Mouse (Mus musculus) embryonic facial prominence, embryonic 12.5 days (tissue): ENCODE data around the gene Lrp2. TPM values are rescaled to one million over a fixed set of nuclear protein-coding genes. Genes with fewer than 3 reads are reported as not detected.
A peak's percentile ranks its signal among the peaks of the same experiment; 100 is the strongest.

ENCODE experiments used
- ATAC-seq: fragments of 200-750 bp; cut with Nextera tagmentation; 2 replicates; pipeline ENCODE4 v1.8.0; 2017; ENCODE audit not compliant: insufficient number of reproducible peaks, insufficient read depth, low FRiP score, low TSS enrichment
- H3K27ac ChIP-seq: fragments of 300-500 bp; sonication (generic); 2 replicates; pipeline ENCODE4 v1.5.1; 2016; ENCODE audit warnings: mild to moderate bottlenecking
- H3K27me3 ChIP-seq: fragments of 300-500 bp; sonication (generic); 2 replicates; pipeline ENCODE4 v1.6.1; 2016; ENCODE audit warnings: mild to moderate bottlenecking, moderate library complexity
- H3K36me3 ChIP-seq: fragments of 300-500 bp; sonication (generic); 2 replicates; pipeline ENCODE4 v1.6.1; 2016; ENCODE audit warnings: mild to moderate bottlenecking
- H3K4me1 ChIP-seq: fragments of 300-500 bp; sonication (generic); 2 replicates; pipeline ENCODE4 v1.6.1; 2016
- H3K4me2 ChIP-seq: fragments of 300-500 bp; sonication (generic); replicated peaks from 2 replicates; pipeline ENCODE4 v1.6.1; 2016; ENCODE audit warnings: mild to moderate bottlenecking, moderate library complexity
- H3K4me3 ChIP-seq: fragments of 300-500 bp; sonication (generic); 2 replicates; pipeline ENCODE4 v1.5.1; 2016; ENCODE audit warnings: mild to moderate bottlenecking
- H3K9ac ChIP-seq: fragments of 300-500 bp; sonication (generic); 2 replicates; pipeline ENCODE4 v1.6.1; 2016; ENCODE audit warnings: mild to moderate bottlenecking, moderate library complexity
- H3K9me3 ChIP-seq: fragments of 300-500 bp; sonication (generic); 2 replicates; pipeline ENCODE4 v1.6.1; 2016; ENCODE audit warnings: mild to moderate bottlenecking, moderate library complexity
- WGBS: fragments of 180-500 bp; shearing (Covaris S2); methylation state at CpG from one replicate; pipeline ENCODE4 v1.1.7; 2016; 5-methylcytosine and 5-hydroxymethylcytosine counted together
- polyA plus RNA-seq: library from polyadenylated mRNA; unstranded; fragments of >200 nt; fragmentation: Nextera tagmentation; extraction: Ambion mirVana; gene quantifications from 2 replicates; pipeline ENCODE4 v1.2.1, GENCODE M21; 2016

Gene Lrp2
- polyA plus RNA-seq, 1 experiment from 2014 or later = 1.0 TPM

DNA sequence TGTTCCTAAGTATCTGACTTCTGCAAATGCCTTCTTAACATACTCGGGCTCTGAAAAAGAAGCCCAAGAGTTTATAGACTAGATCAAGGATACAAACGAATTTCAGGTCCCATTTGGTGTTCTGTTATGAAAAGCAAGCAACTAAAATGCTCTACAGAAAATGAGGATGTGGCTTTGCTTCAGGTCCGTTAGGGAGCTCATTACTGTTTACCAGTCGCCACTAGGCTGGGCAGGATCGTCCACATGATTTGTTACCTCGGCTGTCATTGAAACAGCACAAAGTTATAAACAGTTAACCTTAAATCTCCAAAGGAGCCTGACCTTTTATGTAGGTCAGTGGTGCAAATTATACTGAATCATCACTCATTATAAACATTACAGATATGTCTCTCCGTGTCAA, 29.2 kb downstream of the Lrp2 start:
- Histone ChIP-seq H3K4me3 (no peak overlapping the region), H3K4me2 (no peak overlapping the region), H3K9me3 (no peaks in the 10 kb centered on the region), H3K27me3 (no peaks in the 10 kb centered on the region), H3K36me3 (no peaks in the 10 kb centered on the region), H3K9ac (no peak overlapping the region), H3K27ac (no peak overlapping the region), H3K4me1 (no peaks in the 10 kb centered on the region)
- no peak for ATAC-seq
- 67% methylated on average over 7 of the region's 7 CpGs for WGBS

DNA sequence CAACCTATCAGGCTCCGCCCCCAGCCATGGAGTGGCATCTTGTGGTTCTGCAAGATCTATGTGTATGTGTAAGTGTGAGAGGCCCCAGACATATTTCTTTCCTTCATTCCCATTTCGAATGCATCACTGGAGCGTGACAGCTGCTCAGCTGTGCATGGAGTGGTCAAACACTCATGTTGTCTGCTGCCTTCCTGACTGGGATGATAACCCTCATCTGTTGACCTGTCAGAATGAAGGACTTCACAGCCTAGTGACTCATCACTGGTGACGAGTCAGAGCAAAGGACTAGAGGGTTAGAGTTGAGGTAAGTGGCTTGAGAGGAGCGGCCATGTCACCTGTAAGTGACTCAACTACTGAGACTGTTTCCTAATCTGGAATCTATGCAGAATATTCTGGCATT, 34.2 kb downstream of the Lrp2 start:
- Histone ChIP-seq H3K27me3 (no peaks in the 10 kb centered on the region), H3K4me3 (no peak overlapping the region), H3K4me1 (no peaks in the 10 kb centered on the region), H3K9ac (no peak overlapping the region), H3K36me3 (no peaks in the 10 kb centered on the region), H3K4me2 (no peak overlapping the region), H3K27ac (no peak overlapping the region), H3K9me3 (no peaks in the 10 kb centered on the region)
- 83% methylated on average over 5 of the region's 5 CpGs for WGBS
- no peak for ATAC-seq

DNA sequence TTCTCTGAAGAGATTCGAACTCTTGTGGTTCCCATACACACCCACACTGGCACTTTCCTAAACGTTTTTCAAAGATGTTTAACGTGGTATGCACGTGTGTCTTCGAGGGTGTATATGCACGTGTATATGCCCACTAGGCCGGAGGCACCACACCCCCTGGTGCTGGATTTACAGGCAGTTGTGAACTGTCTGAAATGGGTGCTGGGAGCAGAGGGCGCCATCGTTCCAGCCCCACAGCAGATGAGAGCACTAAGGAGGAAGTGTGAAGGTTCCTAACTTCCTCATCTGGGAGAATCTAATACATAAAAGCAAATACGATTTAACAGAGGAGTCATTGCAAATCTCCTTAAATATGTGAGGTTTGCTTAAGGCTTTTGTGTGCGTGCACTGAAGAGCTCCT, 39.0 kb downstream of the Lrp2 start:
- no peak overlapping the region for H3K4me2 ChIP-seq
- H3K27ac ChIP-seq = no peak overlapping the region
- no peaks in the 10 kb centered on the region for H3K4me1 ChIP-seq
- no peak overlapping the region for H3K4me3 ChIP-seq
- no peaks in the 10 kb centered on the region for H3K27me3 ChIP-seq
- no peak for ATAC-seq
- H3K36me3 ChIP-seq = no peaks in the 10 kb centered on the region
- no peak overlapping the region for H3K9ac ChIP-seq
- H3K9me3 ChIP-seq = no peaks in the 10 kb centered on the region
- WGBS = 81% methylated on average over 11 of the region's 11 CpGs

DNA sequence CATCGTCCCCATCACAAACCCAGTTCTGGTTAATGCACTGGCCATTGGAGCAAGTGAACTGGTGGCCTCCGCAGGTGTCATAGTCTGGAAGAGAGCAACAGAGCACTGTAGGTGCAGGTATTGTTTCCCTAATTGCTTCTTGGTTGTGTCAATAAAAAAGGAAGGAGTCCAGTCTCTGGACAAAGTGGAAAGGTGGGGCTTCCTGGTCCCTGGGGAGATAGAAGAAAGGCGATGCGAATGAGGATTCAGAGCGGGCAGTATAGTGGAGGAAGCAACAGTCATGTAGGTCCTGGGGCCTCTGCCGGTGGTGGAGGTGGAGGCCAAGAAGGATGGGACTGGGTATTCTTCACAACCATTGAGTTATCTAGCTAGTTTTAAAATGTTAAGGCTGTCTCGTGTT, 49.8 kb downstream of the Lrp2 start:
- Histone ChIP-seq H3K4me1 (peaks cover 6% of the 10 kb centered on the region; the same call in 1 of the 2 replicates), H3K4me3 (no peak overlapping the region), H3K36me3 (no peaks in the 10 kb centered on the region), H3K4me2 (no peak overlapping the region), H3K27ac (no peak overlapping the region), H3K9ac (no peak overlapping the region), H3K27me3 (no peaks in the 10 kb centered on the region), H3K9me3 (no peaks in the 10 kb centered on the region)
- no peak for ATAC-seq
- 76% methylated on average over 7 of the region's 7 CpGs for WGBS

DNA sequence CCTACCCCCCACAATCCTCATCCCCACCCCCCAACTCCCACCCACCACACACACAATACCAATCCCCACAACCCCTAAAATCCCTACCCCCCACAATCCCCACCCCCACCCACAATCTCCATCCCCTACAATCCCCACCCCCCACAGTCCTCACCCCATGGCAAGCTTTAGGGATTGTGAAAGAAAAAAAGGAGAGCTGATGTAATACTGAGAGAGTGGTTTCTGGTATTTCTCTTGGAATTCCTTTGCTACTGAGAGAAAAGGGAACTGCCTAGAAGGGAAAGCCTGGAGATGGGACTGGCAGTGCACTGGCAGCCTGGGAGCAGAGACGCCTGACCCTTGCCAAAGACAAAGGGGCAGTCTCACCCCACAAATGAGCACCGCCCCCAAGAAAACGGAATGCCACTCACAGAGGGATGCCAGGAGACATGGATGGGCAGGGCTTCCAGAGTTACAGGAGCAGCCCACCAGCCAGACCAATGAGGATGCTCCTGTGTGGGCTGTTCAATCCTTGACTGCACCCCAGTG, 54.3 kb downstream of the Lrp2 start:
- ATAC-seq = 0 out of 2 replicates have a peak, but pooled peaks have one; percentile 58
- H3K27me3 ChIP-seq = no peaks in the 10 kb centered on the region
- 17% methylated on average over 3 of the region's 3 CpGs for WGBS
- H3K36me3 ChIP-seq = no peaks in the 10 kb centered on the region
- H3K27ac ChIP-seq = no peak overlapping the region
- H3K9ac ChIP-seq = no peak overlapping the region
- no peaks in the 10 kb centered on the region for H3K9me3 ChIP-seq
- peaks cover 8% of the 10 kb centered on the region; the same call in 1 of the 2 replicates for H3K4me1 ChIP-seq
- no peak overlapping the region for H3K4me2 ChIP-seq
- no peak overlapping the region for H3K4me3 ChIP-seq

DNA sequence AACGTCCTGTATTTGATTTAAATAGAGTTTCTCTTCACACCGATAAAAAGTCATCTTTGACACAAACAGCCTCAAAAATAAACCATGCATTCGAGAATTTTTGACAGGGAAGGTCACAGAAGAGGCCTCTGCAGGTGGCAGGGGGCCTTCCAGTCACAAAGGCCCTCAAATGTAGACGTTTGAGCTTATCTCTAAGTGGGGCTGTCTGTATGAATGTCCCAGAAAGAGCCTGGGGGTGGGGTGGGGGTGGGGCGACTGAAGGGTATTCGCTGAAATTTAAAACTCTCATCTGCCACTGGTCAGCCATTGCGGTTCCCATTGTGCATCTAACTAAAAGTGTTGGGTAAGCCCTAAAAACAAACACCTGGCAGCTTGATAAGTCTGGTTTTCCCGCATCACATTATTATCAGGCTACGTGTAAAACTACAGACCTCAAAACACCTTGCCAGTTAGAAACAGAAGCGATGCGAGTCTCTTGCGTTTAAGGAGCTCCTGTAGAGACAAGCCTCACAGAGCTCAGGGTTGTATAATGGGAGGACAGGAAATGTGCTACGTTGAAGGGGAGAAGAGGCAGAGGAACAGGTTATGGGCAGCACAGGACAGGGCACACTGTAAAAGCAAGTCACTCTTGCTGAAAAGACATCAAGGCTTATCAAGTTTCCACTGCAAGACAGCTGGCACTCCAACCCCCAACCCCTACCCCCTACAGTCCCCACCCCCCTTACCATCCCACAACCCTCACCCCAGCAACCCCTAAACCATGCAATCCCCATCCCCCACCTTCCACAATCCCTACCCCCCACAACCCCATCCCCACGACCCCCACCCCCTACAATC, 55.0 kb downstream of the Lrp2 start:
- Histone ChIP-seq H3K27me3 (no peaks in the 10 kb centered on the region), H3K4me3 (no peak overlapping the region), H3K9ac (no peak overlapping the region), H3K4me1 (peaks cover 8% of the 10 kb centered on the region; the same call in 1 of the 2 replicates), H3K4me2 (no peak overlapping the region), H3K9me3 (no peaks in the 10 kb centered on the region), H3K27ac (no peak overlapping the region), H3K36me3 (no peaks in the 10 kb centered on the region)
- no peak for ATAC-seq
- WGBS = 8% methylated on average over 14 of the region's 14 CpGs

DNA sequence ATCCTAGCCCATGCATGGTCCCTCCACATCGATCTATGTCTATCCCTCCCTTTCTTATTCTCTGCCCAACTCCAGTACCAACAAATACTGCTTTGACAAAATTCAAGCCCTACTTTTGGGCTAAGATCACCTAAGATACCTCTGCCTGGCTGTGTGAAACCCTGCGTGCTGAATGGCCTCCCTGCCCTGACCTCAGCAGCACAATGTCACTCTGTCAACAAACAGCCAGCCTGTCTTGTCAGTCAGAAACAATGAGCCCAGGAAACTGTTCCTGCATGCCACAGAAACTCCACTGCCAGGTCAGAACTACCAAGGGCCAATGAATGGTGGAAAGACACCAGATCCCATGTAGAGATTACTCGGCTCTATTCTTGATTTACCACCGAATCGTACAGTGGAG, 55.7 kb downstream of the Lrp2 start:
- H3K4me2 ChIP-seq = no peak overlapping the region
- no peaks in the 10 kb centered on the region for H3K36me3 ChIP-seq
- no peak for ATAC-seq
- H3K9me3 ChIP-seq = no peaks in the 10 kb centered on the region
- H3K27ac ChIP-seq = no peak overlapping the region
- no peak overlapping the region for H3K4me3 ChIP-seq
- no peak overlapping the region for H3K9ac ChIP-seq
- WGBS = 43% methylated on average over 5 of the region's 5 CpGs
- peaks cover 8% of the 10 kb centered on the region; the same call in 1 of the 2 replicates for H3K4me1 ChIP-seq
- no peaks in the 10 kb centered on the region for H3K27me3 ChIP-seq

DNA sequence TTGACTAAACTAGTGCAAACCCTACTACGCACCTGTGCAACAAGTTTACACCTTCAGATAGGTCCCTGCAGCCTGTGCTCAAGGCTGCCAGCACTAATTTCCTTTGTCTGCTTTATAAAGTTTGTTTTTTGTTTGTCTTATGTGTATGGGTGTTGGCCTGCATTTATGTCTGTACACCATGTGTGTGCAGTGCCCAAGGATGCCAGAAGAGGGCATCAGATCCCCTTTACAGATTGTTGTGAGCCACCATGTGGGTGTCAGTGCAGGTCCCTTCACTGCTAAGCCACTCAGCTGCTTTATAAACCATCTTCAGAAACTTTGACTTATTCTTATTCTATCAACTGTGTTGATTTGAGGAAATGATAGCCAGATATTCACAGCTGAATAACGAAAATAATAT, 65.6 kb downstream of the Lrp2 start:
- no peak overlapping the region for H3K9ac ChIP-seq
- H3K9me3 ChIP-seq = no peaks in the 10 kb centered on the region
- WGBS = 91% methylated on average over 2 of the region's 2 CpGs
- H3K27ac ChIP-seq = no peak overlapping the region
- H3K4me1 ChIP-seq = no peaks in the 10 kb centered on the region
- no peak overlapping the region for H3K4me2 ChIP-seq
- ATAC-seq = no peak
- H3K36me3 ChIP-seq = no peaks in the 10 kb centered on the region
- no peak overlapping the region for H3K4me3 ChIP-seq
- H3K27me3 ChIP-seq = no peaks in the 10 kb centered on the region

DNA sequence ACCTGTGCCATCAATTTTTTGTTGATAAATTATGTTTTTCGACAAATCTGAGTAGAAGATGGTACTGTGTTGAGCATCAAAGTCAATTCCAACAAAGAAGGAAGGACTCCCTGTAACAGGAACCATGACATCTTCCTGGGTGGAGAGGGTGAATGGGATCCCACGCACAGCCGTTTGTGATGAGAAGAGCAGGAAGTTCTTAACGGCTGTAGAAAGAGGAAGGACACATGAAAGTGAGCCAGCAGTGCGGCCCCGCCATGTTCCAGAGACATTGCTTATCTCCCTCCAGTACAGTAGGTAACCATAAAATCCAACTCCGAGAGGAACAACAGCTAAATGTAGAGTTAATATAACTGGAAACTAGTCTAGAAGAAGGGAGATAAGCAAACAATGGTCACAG, 67.6 kb downstream of the Lrp2 start:
- H3K4me3 ChIP-seq = no peak overlapping the region
- no peak overlapping the region for H3K9ac ChIP-seq
- no peaks in the 10 kb centered on the region for H3K9me3 ChIP-seq
- no peak overlapping the region for H3K4me2 ChIP-seq
- H3K36me3 ChIP-seq = no peaks in the 10 kb centered on the region
- no peaks in the 10 kb centered on the region for H3K27me3 ChIP-seq
- no peak overlapping the region for H3K27ac ChIP-seq
- no peaks in the 10 kb centered on the region for H3K4me1 ChIP-seq
- no peak for ATAC-seq
- WGBS = 77% methylated on average over 7 of the region's 7 CpGs

DNA sequence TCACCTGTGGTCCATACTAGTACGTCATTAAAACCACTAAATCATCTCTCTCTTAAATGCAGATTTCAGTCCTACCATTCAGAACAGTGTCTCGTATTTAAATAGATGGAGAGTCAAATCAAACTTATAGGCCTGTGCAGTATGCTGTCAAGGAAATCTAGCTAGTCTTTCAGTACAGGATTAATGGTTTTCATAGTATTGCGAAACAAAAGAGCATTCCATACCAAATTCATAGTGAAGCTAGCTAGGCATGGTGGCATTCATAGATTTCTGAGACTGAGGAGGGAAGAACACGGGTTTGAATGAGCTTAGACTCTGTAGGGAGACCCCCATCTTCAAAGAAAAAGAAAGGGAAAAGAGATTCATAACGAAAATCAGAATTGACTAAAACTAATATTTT, 74.1 kb downstream of the Lrp2 start:
- 79% methylated on average over 5 of the region's 5 CpGs for WGBS
- Histone ChIP-seq H3K9ac (no peak overlapping the region), H3K4me1 (no peaks in the 10 kb centered on the region), H3K4me2 (no peak overlapping the region), H3K36me3 (no peaks in the 10 kb centered on the region), H3K4me3 (no peak overlapping the region), H3K27ac (no peak overlapping the region), H3K27me3 (no peaks in the 10 kb centered on the region), H3K9me3 (no peaks in the 10 kb centered on the region)
- no peak for ATAC-seq

DNA sequence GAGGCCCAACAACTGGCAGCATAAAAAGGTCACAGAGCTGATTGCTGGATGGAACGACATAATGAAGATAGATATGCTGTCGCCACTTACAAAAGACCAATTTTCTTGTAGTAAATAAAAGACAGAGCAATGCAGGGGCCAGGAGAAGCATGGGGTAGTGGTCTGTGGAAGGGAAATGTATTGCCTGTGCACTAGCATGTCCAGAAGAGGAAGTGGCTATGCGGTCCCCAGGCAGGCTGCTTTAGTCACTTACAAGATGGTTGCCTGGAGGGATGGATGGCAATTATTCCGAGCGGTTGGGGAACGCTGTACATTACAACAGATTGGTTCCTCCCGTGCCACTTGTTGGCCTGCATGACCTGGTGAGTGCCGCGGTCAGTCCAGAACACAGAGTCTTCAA, 85.5 kb downstream of the Lrp2 start:
- WGBS = 79% methylated on average over 9 of the region's 9 CpGs
- no peak overlapping the region for H3K4me3 ChIP-seq
- H3K36me3 ChIP-seq = no peaks in the 10 kb centered on the region
- H3K27me3 ChIP-seq = no peaks in the 10 kb centered on the region
- H3K4me2 ChIP-seq = no peak overlapping the region
- H3K9ac ChIP-seq = no peak overlapping the region
- no peaks in the 10 kb centered on the region for H3K9me3 ChIP-seq
- no peak overlapping the region for H3K27ac ChIP-seq
- no peak for ATAC-seq
- H3K4me1 ChIP-seq = no peaks in the 10 kb centered on the region

DNA sequence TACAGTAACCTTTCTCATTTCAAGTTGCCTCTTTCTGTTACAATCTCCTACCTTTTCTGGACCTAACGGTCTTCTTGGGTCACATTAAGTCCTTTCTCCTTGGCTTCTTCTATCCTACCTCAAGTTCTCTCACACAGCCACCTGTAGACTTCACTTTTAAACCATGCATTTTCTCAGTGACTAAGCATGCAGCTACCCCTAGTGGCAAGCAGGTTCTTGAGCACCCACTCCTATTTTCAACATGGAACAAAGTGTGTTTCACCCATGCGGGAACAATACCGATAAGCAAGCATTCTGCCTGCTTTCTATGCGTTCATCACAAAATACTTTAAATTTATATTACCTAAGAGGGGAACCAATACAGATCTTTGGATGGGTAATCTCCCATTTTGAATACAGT, 92.7 kb downstream of the Lrp2 start:
- Histone ChIP-seq H3K4me2 (no peak overlapping the region), H3K9ac (no peak overlapping the region), H3K27ac (no peak overlapping the region), H3K27me3 (no peaks in the 10 kb centered on the region), H3K36me3 (no peaks in the 10 kb centered on the region), H3K4me3 (no peak overlapping the region), H3K9me3 (no peaks in the 10 kb centered on the region), H3K4me1 (no peaks in the 10 kb centered on the region)
- ATAC-seq = no peak
- WGBS = 90% methylated on average over 4 of the region's 4 CpGs
